Mouse (Mus musculus) heart, adult 11 months (tissue): ENCODE data around the gene Gnai3.

Experiments
- DNase-seq: peaks from one replicate; pipeline ENCODE4 v3.0.0; 2022

The Gnai3 gene

DNA sequence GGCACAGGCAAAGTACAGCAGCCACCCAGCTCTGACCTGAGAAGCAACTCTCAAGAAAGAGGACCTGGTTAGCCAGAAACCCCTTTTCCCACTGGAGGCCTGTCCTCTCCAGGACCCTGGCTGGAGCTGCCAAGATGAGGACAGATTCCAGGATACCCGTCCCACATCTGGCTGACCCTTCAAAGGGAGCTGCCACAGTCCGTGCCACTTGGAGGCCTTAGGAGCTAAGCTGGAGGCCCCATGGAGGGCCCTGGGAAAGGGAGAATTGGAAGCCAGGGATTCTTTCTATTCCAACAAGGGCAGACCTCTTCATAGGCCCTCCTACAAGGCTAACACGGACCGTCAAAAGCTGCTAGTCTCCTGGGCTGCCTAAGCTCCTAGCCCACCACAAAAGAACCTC lies 64.3 kb downstream of the Gnai3 start:
- no peak for DNase-seq

DNA sequence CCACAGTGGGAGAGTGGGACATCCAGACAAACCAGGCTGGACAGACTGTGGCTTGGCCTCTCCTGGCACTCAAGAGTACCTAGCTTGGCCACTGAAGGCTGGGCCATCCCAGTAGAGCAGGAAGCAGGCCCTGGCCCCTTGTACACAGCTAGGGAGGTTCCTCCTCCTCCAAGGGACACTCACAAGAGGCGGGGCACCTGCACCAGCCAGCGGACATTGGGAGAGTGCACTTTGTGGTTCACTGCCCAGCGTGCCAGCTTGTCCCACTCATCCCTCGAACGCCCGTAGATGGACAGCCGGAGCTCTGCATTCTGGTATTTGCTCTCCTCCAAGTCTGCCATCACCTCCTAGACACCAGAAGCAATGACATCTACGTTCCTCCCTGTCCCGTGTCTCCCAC lies 69.1 kb downstream of the Gnai3 start:
- no peak for DNase-seq

DNA sequence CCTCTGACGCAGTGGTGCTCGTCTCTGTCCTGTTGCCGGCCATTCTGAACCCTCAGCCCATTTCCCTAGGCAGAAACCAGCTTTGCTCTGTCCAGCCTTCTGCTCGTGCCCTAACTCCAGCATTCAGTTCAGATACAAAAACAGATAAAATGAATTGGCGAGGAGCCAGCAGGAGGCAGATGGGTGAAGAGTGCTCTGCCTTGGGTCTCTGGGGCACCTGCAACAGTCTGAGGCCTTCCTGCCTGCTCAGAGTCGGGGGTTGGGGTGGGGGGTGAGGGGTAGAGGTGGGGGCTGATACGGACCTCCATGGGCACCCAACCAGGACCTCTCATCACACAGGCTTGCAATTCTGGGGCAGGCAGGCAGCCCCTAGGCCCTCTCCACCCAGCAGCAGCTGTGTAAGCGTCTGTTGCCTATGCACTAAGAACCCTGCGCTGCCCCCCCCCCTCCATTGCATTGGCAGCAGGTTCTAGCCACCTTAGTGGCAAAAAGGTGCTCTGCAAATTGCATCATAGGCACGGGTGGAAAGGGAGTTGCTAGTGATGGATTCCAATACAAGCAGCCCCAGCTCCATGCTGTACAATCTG lies 72.9 kb downstream of the Gnai3 start:
- DNase-seq = no peak

DNA sequence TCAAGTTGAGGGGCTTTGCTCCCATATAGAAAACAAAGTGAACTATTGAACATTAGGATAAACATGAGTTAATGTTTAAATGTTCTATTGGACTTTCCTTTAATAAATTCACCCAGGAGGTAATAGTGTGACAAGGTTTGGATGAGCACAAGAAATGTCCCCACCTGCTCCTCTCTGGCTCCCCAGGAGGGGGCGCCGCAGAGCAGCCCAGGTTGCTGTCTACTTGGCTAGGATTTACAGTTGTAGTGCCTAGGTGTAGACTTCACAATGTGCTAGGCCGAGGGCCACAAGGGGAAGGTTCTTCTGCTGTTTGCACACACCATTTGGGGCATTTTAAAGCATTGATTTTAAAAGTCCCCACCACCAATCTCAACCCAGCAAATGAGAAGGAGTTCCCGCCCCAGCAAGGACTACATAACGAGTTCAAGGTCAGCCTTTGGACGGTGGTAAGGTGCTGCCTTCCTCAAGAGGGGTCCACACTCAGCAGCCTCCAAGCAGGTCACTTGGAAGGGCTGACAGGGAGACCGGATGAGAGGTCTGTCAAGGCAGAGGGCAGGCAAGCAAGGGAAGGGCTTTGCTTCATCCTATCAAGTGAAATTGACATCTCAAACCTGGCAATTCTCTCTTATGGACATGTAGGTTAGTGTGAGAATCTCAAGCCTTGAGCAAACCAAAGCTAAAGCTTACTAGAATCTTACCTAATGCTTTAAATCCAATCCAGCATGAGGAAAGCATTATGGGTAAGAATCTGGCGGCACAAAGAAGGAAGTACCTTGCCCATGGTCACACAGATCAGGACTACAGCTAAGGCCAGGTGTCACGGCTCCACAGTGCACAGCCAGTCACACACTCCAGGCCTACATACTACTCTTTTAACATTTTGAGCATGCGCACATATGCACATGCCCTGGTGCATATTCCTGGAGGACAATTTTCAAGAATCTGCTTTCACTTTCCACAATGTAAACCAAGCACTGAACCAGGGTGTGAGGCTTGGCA lies 75.4 kb downstream of the Gnai3 start:
- peak; percentile 94 for DNase-seq

DNA sequence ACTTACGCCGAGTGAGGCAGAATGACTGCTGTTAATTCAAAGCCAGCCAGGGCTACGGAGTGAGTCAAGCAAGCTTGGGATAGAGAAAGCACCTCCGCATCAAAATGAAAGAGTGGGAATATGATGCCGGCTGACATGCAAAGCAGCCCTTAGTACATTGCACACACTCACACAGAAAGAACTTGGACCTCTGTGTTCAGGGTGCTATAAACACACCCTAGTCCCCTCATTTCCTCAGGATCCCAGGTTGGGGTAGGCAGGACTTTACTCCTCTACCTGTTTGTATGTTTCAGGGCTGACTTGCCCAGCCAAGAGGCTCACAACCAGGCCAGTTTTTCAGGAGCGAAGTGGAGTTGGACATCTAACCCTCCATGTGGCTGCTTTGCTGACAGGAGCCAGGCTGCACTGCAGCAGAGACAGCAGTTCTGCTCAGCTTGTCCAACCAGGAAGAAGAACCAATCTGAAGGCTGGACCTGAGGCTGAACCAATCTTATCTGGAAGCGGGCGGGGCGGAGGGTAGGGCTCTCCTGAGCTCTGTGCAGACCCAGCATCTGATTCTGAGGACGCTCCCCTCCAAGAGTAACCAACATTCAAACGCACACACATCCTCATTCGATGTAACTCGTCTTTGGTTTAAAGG lies 76.6 kb downstream of the Gnai3 start:
- peak; percentile 96 for DNase-seq

DNA sequence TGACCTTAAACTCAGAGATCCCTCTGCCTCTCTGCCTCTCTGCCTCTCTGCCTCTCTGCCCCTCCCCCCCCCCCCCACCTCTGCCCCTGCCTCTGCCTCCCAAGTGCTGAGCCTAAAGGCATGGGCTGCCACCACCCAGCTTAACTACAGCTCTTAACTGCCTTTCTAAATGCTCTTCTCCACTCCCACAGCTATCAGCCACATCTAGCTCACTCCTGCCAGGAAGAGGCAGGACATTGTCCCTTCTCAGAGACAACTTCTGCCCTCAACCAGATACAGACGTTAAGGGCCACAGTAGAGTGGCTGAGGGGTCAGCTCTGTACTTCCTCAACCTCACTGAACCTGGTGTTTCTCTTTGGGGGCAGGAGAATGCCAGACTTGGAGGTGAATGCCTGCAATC lies 77.1 kb downstream of the Gnai3 start:
- peak; percentile 80 for DNase-seq

DNA sequence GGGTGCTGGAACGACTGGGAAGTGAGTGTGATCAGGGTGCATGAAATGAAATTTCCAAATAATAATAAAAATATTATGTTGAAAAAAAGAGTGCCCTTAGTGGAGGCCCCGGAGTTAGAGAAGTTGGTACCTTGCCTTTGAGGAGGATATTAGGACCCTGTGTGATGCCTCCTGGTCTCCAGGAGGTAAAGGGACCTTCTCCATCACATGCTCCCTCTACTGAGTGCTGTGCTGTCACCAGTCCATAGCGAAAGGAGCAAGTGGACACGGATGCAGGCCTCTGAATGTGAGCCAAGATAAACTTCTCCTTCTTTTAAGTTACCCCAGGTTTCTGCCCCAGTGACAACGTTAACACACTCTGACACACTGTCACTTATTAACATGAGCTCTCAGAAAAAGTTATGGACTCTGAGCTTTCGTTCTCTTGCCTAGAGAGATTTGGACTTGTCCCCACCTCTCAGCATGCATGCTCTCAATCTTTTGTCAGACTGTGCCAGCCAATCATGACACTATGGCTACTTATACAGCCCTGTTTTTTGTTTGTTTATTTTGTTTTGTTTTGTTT lies 78.5 kb downstream of the Gnai3 start:
- peak; percentile 64 for DNase-seq

DNA sequence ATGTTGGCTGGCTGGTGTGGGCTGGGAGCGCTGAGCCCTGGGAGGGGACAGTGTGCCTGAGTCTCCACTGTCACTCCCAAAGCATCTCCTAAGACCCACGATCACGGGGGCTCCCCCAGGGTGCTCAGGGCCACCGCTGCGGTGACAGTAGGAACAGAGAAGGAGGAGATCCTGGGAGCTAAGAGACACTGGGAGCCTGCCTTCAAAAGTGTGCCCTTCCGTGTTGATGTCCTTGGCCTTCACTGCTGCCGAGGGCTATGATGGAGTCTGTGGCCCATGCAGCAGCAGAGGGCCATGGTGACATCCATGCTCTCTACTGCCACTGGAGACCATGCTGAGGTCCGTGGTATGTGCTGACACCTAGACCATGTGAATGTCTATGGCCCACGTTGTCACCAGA lies 80.4 kb downstream of the Gnai3 start:
- peak; percentile 88 for DNase-seq

DNA sequence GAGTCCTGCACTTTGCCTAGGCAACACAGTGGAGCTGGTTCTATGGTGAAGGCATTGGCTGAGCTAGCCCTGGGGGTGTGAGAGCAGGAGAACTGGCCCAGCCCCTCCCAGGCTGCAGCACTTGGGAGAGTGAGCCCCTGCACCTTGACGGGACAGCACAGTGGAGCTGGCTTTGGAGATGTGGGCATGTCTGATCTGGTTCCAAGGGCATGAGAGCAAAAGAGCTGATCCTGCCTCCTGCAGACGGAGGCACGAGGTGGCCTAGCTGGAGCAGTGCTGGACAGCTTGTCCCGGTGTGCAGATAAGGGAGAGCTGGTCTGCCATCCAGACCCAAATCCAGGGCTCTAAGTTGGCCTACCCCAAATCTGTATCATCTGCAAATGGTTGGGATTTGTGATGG lies 81.3 kb downstream of the Gnai3 start:
- DNase-seq = peak; percentile 87

DNA sequence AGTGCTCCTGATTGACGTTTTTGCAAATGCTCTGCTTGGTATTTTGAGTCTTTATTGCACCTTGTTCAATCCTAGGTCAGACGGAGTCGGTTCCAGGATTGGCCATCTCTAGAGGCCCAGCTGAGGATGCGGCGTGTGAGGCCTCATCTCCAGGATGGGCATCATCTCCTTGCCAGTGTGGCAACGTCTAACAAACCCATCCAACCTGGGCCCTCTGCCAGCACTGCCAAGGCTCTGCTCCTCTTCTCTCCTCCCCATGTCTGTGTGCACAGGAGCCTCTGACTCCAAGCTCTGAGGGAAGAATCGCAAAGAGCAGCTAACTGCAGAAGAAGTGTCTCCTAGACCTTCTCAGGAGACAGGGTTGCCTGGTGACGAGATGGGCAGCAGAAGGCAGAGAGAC lies 83.3 kb downstream of the Gnai3 start:
- DNase-seq = no peak

DNA sequence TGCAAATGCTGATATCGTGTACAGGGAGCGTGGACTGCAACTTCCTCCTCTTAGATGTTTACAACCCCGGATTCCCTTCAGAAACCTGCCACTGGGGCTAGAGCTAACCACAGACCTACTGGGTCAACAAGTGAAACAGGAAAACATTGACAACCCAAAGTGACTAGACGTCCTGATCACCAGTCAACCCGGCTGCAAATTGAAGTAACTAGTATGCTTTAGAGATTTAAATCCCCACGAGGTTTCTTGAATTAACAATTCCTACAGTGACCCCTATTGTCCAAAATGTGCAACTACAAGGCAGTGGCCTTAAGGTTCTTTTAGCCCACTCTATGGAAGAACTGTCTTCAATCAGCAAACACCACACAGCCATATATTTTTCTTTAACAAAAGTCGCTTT lies 84.5 kb downstream of the Gnai3 start:
- peak; percentile 90 for DNase-seq
